Mouse (Mus musculus) embryonic facial prominence, embryonic 12.5 days (tissue): ENCODE results near the gene Htr5b. TPM values are rescaled to one million over a fixed set of nuclear protein-coding genes. Genes with fewer than 3 reads are reported as not detected.

Experiments
- polyA plus RNA-seq: library from polyadenylated mRNA; unstranded; fragments of >200 nt; fragmentation: Nextera tagmentation; extraction: Ambion mirVana; gene quantifications from 2 replicates; pipeline ENCODE4 v1.2.1, GENCODE M21; 2016

Gene Htr5b
- polyA plus RNA-seq, 1 experiment from 2014 or later, result 0.35 TPM

Other genes with a start within 250 kb of the Htr5b start
- 23.3 and 23.5 TPM in 2 replicates for gene Insig2, start 195.9 kb downstream of the Htr5b start, polyA plus RNA-seq
- 16.3 and 17.3 TPM in 2 replicates for gene Ccdc93, start 97.4 kb downstream of the Htr5b start, polyA plus RNA-seq
- gene Ddx18, start 39.5 kb upstream of the Htr5b start, polyA plus RNA-seq, result 81.8 and 83.4 TPM in 2 replicates